Mouse (Mus musculus): ENCODE measurements around the gene Slc7a7. TPM values are rescaled to one million over a fixed set of nuclear protein-coding genes. Genes with fewer than 3 reads are reported as not detected.

Slc7a7 gene
- total and polyA plus RNA-seq, 3 experiments = 4.6 to 22.0 (median 5.1) TPM

DNA sequence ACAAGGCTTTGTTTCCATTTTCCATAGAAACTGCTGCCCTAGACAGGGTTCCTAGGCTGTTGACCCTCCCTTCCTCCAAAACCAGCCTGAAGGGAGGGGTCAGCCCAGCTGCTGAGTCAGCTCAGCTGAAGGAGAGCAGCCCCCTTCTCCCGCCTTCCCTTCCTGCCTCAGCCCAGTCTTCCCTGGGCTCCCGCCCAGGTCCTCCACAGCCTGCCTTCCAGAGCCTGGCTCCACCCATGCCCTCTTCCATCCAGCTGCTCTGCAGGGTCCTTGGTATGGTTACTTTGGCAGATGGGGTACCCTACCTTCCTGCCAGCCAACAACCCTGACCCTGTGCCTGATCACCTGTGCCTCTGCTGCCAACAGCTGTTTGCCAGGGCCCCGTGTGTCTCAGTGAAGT is 25.6 kb upstream of the Slc7a7 start:
- 0 out of 2 replicates have a peak, but pooled peaks cover 1% of the 10 kb centered on the region for H3K4me1 ChIP-seq (ENCODE audit: control insufficient read depth, insufficient read depth, low read length)
- H3K27ac ChIP-seq = peak overlapping the region; percentile 69
- no peaks in the 10 kb centered on the region for H3K27me3 ChIP-seq (ENCODE audit: control insufficient read depth, insufficient read depth, low read length)
- H3K4me3 ChIP-seq = no peak overlapping the region
- 36% methylated on average over 3 of the region's 3 CpGs for WGBS
- intact Hi-C loops (cut with DNase I) = loop anchor here (10.0 kb wide), 1 partner anchor 378 kb away; no protein-coding TSS in a partner anchor
- no peak overlapping the region for H3K9ac ChIP-seq (ENCODE audit: low read depth, low read length)
- no peak for TF ChIP-seq CTCF (IDR thresholded peaks at IDR 0.05)
- no peak for TF ChIP-seq EP300 (IDR thresholded peaks at IDR 0.05; ENCODE audit: insufficient read depth, low read depth, low read length)
- TF ChIP-seq POLR2A (IDR thresholded peaks at IDR 0.05; ENCODE audit: insufficient read depth, low read depth, low read length) = no peak
- H3K79me2 ChIP-seq (replicated peaks; ENCODE audit: control insufficient read depth, insufficient read depth, low read length) = no peaks in the 10 kb centered on the region
- no peaks in the 10 kb centered on the region for H3K36me3 ChIP-seq (ENCODE audit: control insufficient read depth, insufficient read depth, low read length)
- peak; percentile 69 to 71 for DNase-seq

GRCm38 (mm10) chr14:54442548-54442947 is 25.0 kb upstream of the Slc7a7 start:
- WGBS = 68% methylated on average over 3 of the region's 3 CpGs
- H3K36me3 ChIP-seq (ENCODE audit: control insufficient read depth, insufficient read depth, low read length) = no peaks in the 10 kb centered on the region
- H3K27ac ChIP-seq = no peak overlapping the region

GRCm38 (mm10) chr14:54441365-54441764 is 23.8 kb upstream of the Slc7a7 start:
- no peak overlapping the region for H3K4me3 ChIP-seq
- TF ChIP-seq EP300 (IDR thresholded peaks at IDR 0.05; ENCODE audit: insufficient read depth, low read depth, low read length) (no peak), POLR2A (IDR thresholded peaks at IDR 0.05; ENCODE audit: insufficient read depth, low read depth, low read length) (no peak), CTCF (IDR thresholded peaks at IDR 0.05) (no peak)
- H3K36me3 ChIP-seq (ENCODE audit: control insufficient read depth, insufficient read depth, low read length) = no peaks in the 10 kb centered on the region
- no peak for DNase-seq
- H3K9ac ChIP-seq (ENCODE audit: low read depth, low read length) = no peak overlapping the region
- 77% methylated on average over 4 of the region's 4 CpGs for WGBS
- H3K27me3 ChIP-seq (ENCODE audit: control insufficient read depth, insufficient read depth, low read length) = no peaks in the 10 kb centered on the region
- no peak overlapping the region for H3K27ac ChIP-seq
- 0 out of 2 replicates have a peak, but pooled peaks cover 1% of the 10 kb centered on the region for H3K4me1 ChIP-seq (ENCODE audit: control insufficient read depth, insufficient read depth, low read length)
- no peaks in the 10 kb centered on the region for H3K79me2 ChIP-seq (replicated peaks; ENCODE audit: control insufficient read depth, insufficient read depth, low read length)
- intact Hi-C loops (cut with DNase I) = loop anchor here (10.0 kb wide), 1 partner anchor 377 kb away; no protein-coding TSS in a partner anchor

More at GRCm38 (mm10) chr14:54442548-54442947, 25.0 kb upstream of the Slc7a7 start:
- Histone ChIP-seq H3K4me1 (ENCODE audit: control insufficient read depth, insufficient read depth, low read length) (0 out of 2 replicates have a peak, but pooled peaks cover 1% of the 10 kb centered on the region), H3K4me3 (no peak overlapping the region), H3K9ac (ENCODE audit: low read depth, low read length) (no peak overlapping the region), H3K27me3 (ENCODE audit: control insufficient read depth, insufficient read depth, low read length) (no peaks in the 10 kb centered on the region), H3K79me2 (replicated peaks; ENCODE audit: control insufficient read depth, insufficient read depth, low read length) (no peaks in the 10 kb centered on the region)
- no peak for TF ChIP-seq CTCF (IDR thresholded peaks at IDR 0.05)
- no peak for TF ChIP-seq EP300 (IDR thresholded peaks at IDR 0.05; ENCODE audit: insufficient read depth, low read depth, low read length)
- no peak for TF ChIP-seq POLR2A (IDR thresholded peaks at IDR 0.05; ENCODE audit: insufficient read depth, low read depth, low read length)
- intact Hi-C loops (cut with DNase I) = loop anchor here (10.0 kb wide), 1 partner anchor 378 kb away; no protein-coding TSS in a partner anchor
- no peak for DNase-seq

DNA sequence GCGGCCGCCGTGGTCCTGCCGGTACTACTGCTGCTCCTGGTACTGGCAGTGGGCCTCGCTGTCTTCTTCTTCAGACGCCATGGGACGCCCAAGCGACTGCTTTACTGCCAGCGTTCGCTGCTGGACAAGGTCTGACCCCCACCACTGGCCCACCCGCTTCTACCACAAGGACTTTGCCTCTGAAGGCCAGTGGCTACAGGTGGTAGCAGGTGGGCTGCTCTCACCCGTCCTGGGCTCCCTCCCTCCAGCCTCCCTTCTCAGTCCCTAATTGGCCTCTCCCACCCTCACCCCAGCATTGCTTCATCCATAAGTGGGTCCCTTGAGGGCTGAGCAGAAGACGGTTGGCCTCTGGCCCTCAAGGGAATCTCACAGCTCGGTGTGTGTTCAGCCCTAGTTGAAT is 23.0 kb upstream of the Slc7a7 start:
- H3K79me2 ChIP-seq (replicated peaks; ENCODE audit: control insufficient read depth, insufficient read depth, low read length) = no peaks in the 10 kb centered on the region
- WGBS = 86% methylated on average over 14 of the region's 14 CpGs
- TF ChIP-seq CTCF (IDR thresholded peaks at IDR 0.05) (no peak), EP300 (IDR thresholded peaks at IDR 0.05; ENCODE audit: insufficient read depth, low read depth, low read length) (no peak), POLR2A (IDR thresholded peaks at IDR 0.05; ENCODE audit: insufficient read depth, low read depth, low read length) (no peak)
- no peaks in the 10 kb centered on the region for H3K27me3 ChIP-seq (ENCODE audit: control insufficient read depth, insufficient read depth, low read length)
- no peak for DNase-seq
- 0 out of 2 replicates have a peak, but pooled peaks cover 1% of the 10 kb centered on the region for H3K4me1 ChIP-seq (ENCODE audit: control insufficient read depth, insufficient read depth, low read length)
- no peak overlapping the region for H3K27ac ChIP-seq
- intact Hi-C loops (cut with DNase I) = loop anchor here (10.0 kb wide), 1 partner anchor 376 kb away; no protein-coding TSS in a partner anchor
- H3K36me3 ChIP-seq (ENCODE audit: control insufficient read depth, insufficient read depth, low read length) = no peaks in the 10 kb centered on the region
- H3K4me3 ChIP-seq = no peak overlapping the region
- H3K9ac ChIP-seq (ENCODE audit: low read depth, low read length) = no peak overlapping the region

DNA sequence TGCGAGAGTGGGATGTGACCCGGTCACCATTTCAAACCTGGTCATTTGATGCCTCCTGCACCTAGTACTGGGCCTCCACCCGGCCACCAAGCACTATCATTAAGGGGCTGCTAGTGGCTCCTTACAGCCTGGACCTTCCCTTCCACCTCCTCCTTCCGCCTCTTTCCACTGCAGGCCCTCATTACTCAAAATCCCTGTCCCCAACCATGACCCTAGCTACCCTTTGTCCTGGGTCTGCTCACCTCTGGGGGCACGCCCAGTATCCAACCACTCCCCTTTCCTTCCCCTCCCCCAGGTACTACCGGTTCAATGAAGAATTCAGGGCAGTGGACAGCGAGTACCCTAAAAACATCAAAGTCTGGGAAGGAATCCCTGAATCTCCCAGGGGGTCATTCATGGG is 22.0 kb upstream of the Slc7a7 start:
- H3K27ac ChIP-seq = no peak overlapping the region
- no peaks in the 10 kb centered on the region for H3K36me3 ChIP-seq (ENCODE audit: control insufficient read depth, insufficient read depth, low read length)
- DNase-seq = no peak
- intact Hi-C loops (cut with DNase I) = loop anchor here (10.0 kb wide), 1 partner anchor 375 kb away; no protein-coding TSS in a partner anchor
- 0 out of 2 replicates have a peak, but pooled peaks cover 1% of the 10 kb centered on the region for H3K4me1 ChIP-seq (ENCODE audit: control insufficient read depth, insufficient read depth, low read length)
- no peaks in the 10 kb centered on the region for H3K27me3 ChIP-seq (ENCODE audit: control insufficient read depth, insufficient read depth, low read length)
- H3K9ac ChIP-seq (ENCODE audit: low read depth, low read length) = no peak overlapping the region
- 75% methylated on average over 7 of the region's 7 CpGs for WGBS
- H3K4me3 ChIP-seq = no peak overlapping the region
- H3K79me2 ChIP-seq (replicated peaks; ENCODE audit: control insufficient read depth, insufficient read depth, low read length) = no peaks in the 10 kb centered on the region
- TF ChIP-seq EP300 (IDR thresholded peaks at IDR 0.05; ENCODE audit: insufficient read depth, low read depth, low read length) (no peak), POLR2A (IDR thresholded peaks at IDR 0.05; ENCODE audit: insufficient read depth, low read depth, low read length) (no peak), CTCF (IDR thresholded peaks at IDR 0.05) (no peak)

DNA sequence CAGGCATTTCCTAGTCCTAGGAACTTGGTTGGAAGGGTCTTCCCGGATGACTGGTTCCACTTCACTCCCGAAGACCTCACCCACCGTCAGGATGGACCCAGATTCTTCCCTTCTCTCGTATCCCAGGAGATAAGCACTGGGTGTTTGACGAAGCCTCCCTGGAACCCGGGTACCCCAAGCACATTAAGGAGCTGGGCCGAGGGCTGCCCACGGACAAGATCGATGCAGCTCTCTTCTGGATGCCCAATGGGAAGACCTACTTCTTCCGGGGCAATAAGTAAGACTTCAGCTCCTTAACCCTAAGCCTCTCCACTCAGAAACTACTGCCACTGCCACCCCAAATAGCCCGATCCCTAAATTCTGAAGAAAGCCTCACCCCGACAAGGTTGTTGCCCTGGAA is 21.6 kb upstream of the Slc7a7 start:
- Histone ChIP-seq H3K4me3 (no peak overlapping the region), H3K4me1 (ENCODE audit: control insufficient read depth, insufficient read depth, low read length) (0 out of 2 replicates have a peak, but pooled peaks cover 1% of the 10 kb centered on the region), H3K9ac (ENCODE audit: low read depth, low read length) (no peak overlapping the region), H3K36me3 (ENCODE audit: control insufficient read depth, insufficient read depth, low read length) (no peaks in the 10 kb centered on the region), H3K27ac (no peak overlapping the region), H3K27me3 (ENCODE audit: control insufficient read depth, insufficient read depth, low read length) (no peaks in the 10 kb centered on the region), H3K79me2 (replicated peaks; ENCODE audit: control insufficient read depth, insufficient read depth, low read length) (no peaks in the 10 kb centered on the region)
- WGBS = 88% methylated on average over 12 of the region's 12 CpGs
- intact Hi-C loops (cut with DNase I) = no loop called here
- no peak for DNase-seq
- TF ChIP-seq EP300 (IDR thresholded peaks at IDR 0.05; ENCODE audit: insufficient read depth, low read depth, low read length) = no peak
- no peak for TF ChIP-seq CTCF (IDR thresholded peaks at IDR 0.05)
- TF ChIP-seq POLR2A (IDR thresholded peaks at IDR 0.05; ENCODE audit: insufficient read depth, low read depth, low read length) = no peak

Measured in heart, adult 2 months (tissue).